Mouse (Mus musculus) midbrain, embryonic 14.5 days (tissue): ENCODE results near the gene Gnl3. TPM values are rescaled to one million over a fixed set of nuclear protein-coding genes. Genes with fewer than 3 reads are reported as not detected.

Experiments used
- ATAC-seq: fragments of 200-750 bp; cut with Nextera tagmentation; 2 replicates; pipeline ENCODE4 v1.8.0; 2017; ENCODE audit warnings: moderate number of reproducible peaks, moderate library complexity; ENCODE audit not compliant: low FRiP score, low TSS enrichment
- DNase-seq: peaks from one replicate; pipeline ENCODE4 v3.0.0-alpha.2; 2015
- H3K27ac ChIP-seq: fragments of 300-500 bp; sonication (generic); replicated peaks from 2 replicates; pipeline ENCODE4 v1.5.1; 2014; ENCODE audit warnings: mild to moderate bottlenecking, low read depth, low read length, moderate library complexity
- H3K27me3 ChIP-seq: fragments of 300-500 bp; sonication (generic); 2 replicates; pipeline ENCODE4 v1.6.1; 2014; ENCODE audit warnings: low read length, control low read depth, mixed read lengths; ENCODE audit not compliant: control insufficient read depth, insufficient read depth
- H3K36me3 ChIP-seq: fragments of 300-500 bp; sonication (generic); 2 replicates; pipeline ENCODE4 v1.6.1; 2014; ENCODE audit warnings: low read length, control low read depth; ENCODE audit not compliant: control insufficient read depth, insufficient read depth
- H3K4me1 ChIP-seq: fragments of 300-500 bp; sonication (generic); 2 replicates; pipeline ENCODE4 v1.6.1; 2014; ENCODE audit warnings: mild to moderate bottlenecking, antibody characterized with exemption, low read length, control low read depth; ENCODE audit not compliant: control insufficient read depth, insufficient read depth
- H3K4me2 ChIP-seq: fragments of 300-500 bp; sonication (generic); 2 replicates; pipeline ENCODE4 v1.6.1; 2014; ENCODE audit warnings: mild to moderate bottlenecking, low read length, moderate library complexity
- H3K4me3 ChIP-seq: fragments of 300-500 bp; sonication (generic); replicated peaks from 2 replicates; pipeline ENCODE4 v1.5.1; 2014; ENCODE audit warnings: low read depth, low read length
- H3K9ac ChIP-seq: fragments of 300-500 bp; sonication (generic); replicated peaks from 2 replicates; pipeline ENCODE4 v1.6.1; 2014; ENCODE audit warnings: mild to moderate bottlenecking, low read length, moderate library complexity
- H3K9me3 ChIP-seq: fragments of 300-500 bp; sonication (generic); 2 replicates; pipeline ENCODE4 v1.6.1; 2016; ENCODE audit warnings: low read length, control low read depth, mixed read lengths; ENCODE audit not compliant: control insufficient read depth
- WGBS: fragments of 180-500 bp; shearing (Covaris S2); extraction: QIAGEN DNeasy Blood & Tissue Kit; methylation state at CpG from one replicate; pipeline ENCODE4 v1.1.7; 2014; 5-methylcytosine and 5-hydroxymethylcytosine counted together
- polyA plus RNA-seq: library from polyadenylated mRNA; unstranded; fragments of >200 nt; fragmentation: Nextera tagmentation; extraction: Ambion mirVana; gene quantifications from 2 replicates; pipeline ENCODE4 v1.2.1, GENCODE M21; 2014

Gene Gnl3
- polyA plus RNA-seq, 1 experiment from 2014 or later = 44.5 TPM

DNA sequence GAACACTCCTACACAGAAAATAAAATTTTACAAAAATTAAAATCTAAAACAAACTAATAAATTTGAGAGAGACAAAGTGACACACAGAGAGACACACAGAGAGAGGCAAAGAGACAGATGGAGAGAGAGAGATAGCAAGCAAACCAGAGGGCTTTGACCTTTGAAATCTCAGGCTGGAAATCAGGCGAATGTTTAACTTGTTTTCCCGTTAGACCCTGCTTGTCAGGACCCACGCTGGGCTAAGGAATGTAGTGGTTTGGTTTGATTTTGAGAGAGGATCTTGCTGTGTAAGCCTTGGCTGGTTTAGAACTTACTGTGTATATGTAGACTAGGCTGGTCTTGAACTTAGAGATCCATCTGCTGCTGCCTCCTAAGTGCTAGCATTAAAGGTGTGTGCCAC, 42.7 kb downstream of the Gnl3 start:
- WGBS = 90% methylated on average over 3 of the region's 3 CpGs
- ATAC-seq = no peak
- no peak overlapping the region for H3K4me2 ChIP-seq
- no peaks in the 10 kb centered on the region for H3K4me1 ChIP-seq
- peaks cover 43% of the 10 kb centered on the region for H3K36me3 ChIP-seq
- H3K4me3 ChIP-seq = no peak overlapping the region
- no peak overlapping the region for H3K9ac ChIP-seq
- H3K27ac ChIP-seq = no peak overlapping the region
- no peak for DNase-seq
- H3K27me3 ChIP-seq = no peaks in the 10 kb centered on the region
- H3K9me3 ChIP-seq = no peaks in the 10 kb centered on the region

GRCm38 (mm10) chr14:30974204-30974603, 44.7 kb downstream of the Gnl3 start:
- Histone ChIP-seq H3K36me3 (peaks cover 48% of the 10 kb centered on the region), H3K27me3 (no peaks in the 10 kb centered on the region), H3K4me3 (no peak overlapping the region), H3K4me1 (no peaks in the 10 kb centered on the region), H3K27ac (0 out of 2 replicates have a peak overlapping the region, but pooled peaks have one; percentile 37), H3K4me2 (no peak overlapping the region), H3K9me3 (no peaks in the 10 kb centered on the region), H3K9ac (no peak overlapping the region)
- DNase-seq = peak; percentile 30
- WGBS = 54% methylated on average over 6 of the region's 6 CpGs
- no peak for ATAC-seq

Other genes starting within 250 kb of the Gnl3 start
- gene Tmem110, start 193.6 kb downstream of the Gnl3 start, polyA plus RNA-seq = 16.1 and 18.7 TPM in 2 replicates
- 0.18 and 0.34 TPM in 2 replicates for gene Mustn1, start 140.0 kb downstream of the Gnl3 start, polyA plus RNA-seq
- gene Itih4, start 132.7 kb downstream of the Gnl3 start, polyA plus RNA-seq = not detected in 2 replicates
- gene Itih3, start 95.4 kb downstream of the Gnl3 start, polyA plus RNA-seq = 0.53 and 0.84 TPM in 2 replicates
- not detected in 2 replicates for gene Itih1, start 75.9 kb downstream of the Gnl3 start, polyA plus RNA-seq
- 8.7 and 17.9 TPM in 2 replicates for gene Nek4, start 67.8 kb downstream of the Gnl3 start, polyA plus RNA-seq
- 54.0 and 62.4 TPM in 2 replicates for gene Glt8d1, start 17.8 kb downstream of the Gnl3 start, polyA plus RNA-seq
- 287 and 317 TPM in 2 replicates for gene Spcs1, start 17.5 kb downstream of the Gnl3 start, polyA plus RNA-seq
- 120 and 136 TPM in 2 replicates for gene Pbrm1, start within 50 bp of the Gnl3 start, polyA plus RNA-seq
- 64.8 and 77.7 TPM in 2 replicates for gene Smim4, start 109.8 kb upstream of the Gnl3 start, polyA plus RNA-seq
- 234 and 284 TPM in 2 replicates for gene Nt5dc2, start 111.9 kb upstream of the Gnl3 start, polyA plus RNA-seq
- 6.6 and 26.6 TPM in 2 replicates for gene Stab1, start 149.5 kb upstream of the Gnl3 start, polyA plus RNA-seq
- gene Tnnc1, start 189.2 kb upstream of the Gnl3 start, polyA plus RNA-seq = 2.1 and 2.6 TPM in 2 replicates
- 280 and 343 TPM in 2 replicates for gene Nisch, start 197.8 kb upstream of the Gnl3 start, polyA plus RNA-seq
- gene Sema3g, start 198.7 kb upstream of the Gnl3 start, polyA plus RNA-seq = 0.12 and 0.24 TPM in 2 replicates
- gene Phf7, start 232.2 kb upstream of the Gnl3 start, polyA plus RNA-seq = 12.0 and 12.1 TPM in 2 replicates
- gene Bap1, start 232.3 kb upstream of the Gnl3 start, polyA plus RNA-seq = 102 and 118 TPM in 2 replicates